Mouse (Mus musculus): ENCODE measurements at regions not wholly inside any gene's neighbourhood (a gene's known extent, or its start where the extent isn't known, plus 50 kb on each side); places are given as distances from the start of the nearest gene placed in this dataset.
"Not testable (repeated sequence)": the region's sequence is repeated elsewhere in the genome, so short reads cannot be mapped to it uniquely, and the experiment has no call there.

- TF ChIP-seq POLR2A (IDR thresholded peaks at IDR 0.05; ENCODE audit: borderline replicate concordance, low read depth, low read length) (no peak), CTCF (IDR thresholded peaks at IDR 0.05; ENCODE audit: low read depth, low read length) (no peak)
- no peak overlapping the region for H3K4me3 ChIP-seq (ENCODE audit: insufficient read depth, low read length)
- no peaks in the 10 kb centered on the region for H3K4me1 ChIP-seq (ENCODE audit: control insufficient read depth, insufficient read depth, low read length)
- H3K27ac ChIP-seq (ENCODE audit: insufficient read depth, low read depth, low read length) = no peak overlapping the region
Measured at GRCm38 (mm10) chr3:21672492-21672891, 404.0 kb upstream of the Tbl1xr1 start.

- H3K27ac ChIP-seq (ENCODE audit: insufficient read depth, low read depth, low read length) = no peak overlapping the region
- H3K4me1 ChIP-seq (ENCODE audit: control insufficient read depth, insufficient read depth, low read length) = no peaks in the 10 kb centered on the region
- TF ChIP-seq CTCF (IDR thresholded peaks at IDR 0.05; ENCODE audit: low read depth, low read length) = no peak
- TF ChIP-seq POLR2A (IDR thresholded peaks at IDR 0.05; ENCODE audit: borderline replicate concordance, low read depth, low read length) = no peak
- H3K4me3 ChIP-seq (ENCODE audit: insufficient read depth, low read length) = no peak overlapping the region
Measured at GRCm38 (mm10) chr3:21673466-21673865, 403.0 kb upstream of the Tbl1xr1 start.

- no peak for TF ChIP-seq CTCF (IDR thresholded peaks at IDR 0.05; ENCODE audit: low read depth, low read length)
- no peak for TF ChIP-seq POLR2A (IDR thresholded peaks at IDR 0.05; ENCODE audit: borderline replicate concordance, low read depth, low read length)
- no peak overlapping the region for H3K27ac ChIP-seq (ENCODE audit: insufficient read depth, low read depth, low read length)
Measured at GRCm38 (mm10) chr3:21678265-21678664, 398.2 kb upstream of the Tbl1xr1 start.

GRCm38 (mm10) chr3:21678734-21679133 lies 397.7 kb upstream of the Tbl1xr1 start:
- TF ChIP-seq POLR2A (IDR thresholded peaks at IDR 0.05; ENCODE audit: borderline replicate concordance, low read depth, low read length) = no peak
- TF ChIP-seq CTCF (IDR thresholded peaks at IDR 0.05; ENCODE audit: low read depth, low read length) = no peak
- H3K4me1 ChIP-seq (ENCODE audit: control insufficient read depth, insufficient read depth, low read length) = no peaks in the 10 kb centered on the region
- no peak overlapping the region for H3K4me3 ChIP-seq (ENCODE audit: insufficient read depth, low read length)
- H3K27ac ChIP-seq (ENCODE audit: insufficient read depth, low read depth, low read length) = no peak overlapping the region

More at GRCm38 (mm10) chr3:21678265-21678664, 398.2 kb upstream of the Tbl1xr1 start:
- Histone ChIP-seq H3K4me3 (ENCODE audit: insufficient read depth, low read length) (no peak overlapping the region), H3K4me1 (ENCODE audit: control insufficient read depth, insufficient read depth, low read length) (no peaks in the 10 kb centered on the region)

DNA sequence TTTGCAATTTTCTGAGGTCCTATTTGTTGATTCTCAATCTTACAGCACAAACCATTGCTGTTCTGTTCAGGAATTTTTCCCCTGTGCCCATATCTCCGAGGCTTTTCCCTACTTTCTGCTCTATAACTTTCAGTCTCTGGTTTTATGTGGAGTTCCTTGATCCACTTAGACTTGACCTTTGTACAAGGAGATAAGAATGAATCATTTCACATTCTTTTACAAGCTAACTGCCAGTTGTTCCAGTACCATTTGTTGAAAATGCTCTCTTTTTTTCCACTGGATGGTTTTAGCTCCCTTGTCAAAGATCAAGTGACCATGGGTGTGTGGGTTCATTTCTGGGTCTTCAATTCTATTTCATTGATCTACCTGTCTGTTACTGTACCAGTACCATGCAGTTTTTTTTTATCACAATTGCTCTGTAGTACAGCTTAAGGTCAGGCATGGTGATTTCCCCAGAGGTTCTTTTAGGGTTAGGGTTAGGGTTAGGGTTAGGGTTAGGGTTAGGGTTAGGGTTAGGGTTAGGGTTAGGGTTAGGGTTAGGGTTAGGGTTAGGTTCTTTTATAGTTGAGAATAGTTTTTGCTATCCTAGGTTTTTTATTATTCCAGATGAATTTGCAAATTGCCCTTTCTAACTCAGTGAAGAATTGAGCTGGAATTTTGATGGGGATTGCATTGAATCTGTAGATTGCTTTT lies 378.3 kb upstream of the Tbl1xr1 start:
- H3K27ac ChIP-seq (ENCODE audit: insufficient read depth, low read depth, low read length); H3K4me1 ChIP-seq (ENCODE audit: control insufficient read depth, insufficient read depth, low read length); H3K4me3 ChIP-seq (ENCODE audit: insufficient read depth, low read length): not testable (repeated sequence)

DNA sequence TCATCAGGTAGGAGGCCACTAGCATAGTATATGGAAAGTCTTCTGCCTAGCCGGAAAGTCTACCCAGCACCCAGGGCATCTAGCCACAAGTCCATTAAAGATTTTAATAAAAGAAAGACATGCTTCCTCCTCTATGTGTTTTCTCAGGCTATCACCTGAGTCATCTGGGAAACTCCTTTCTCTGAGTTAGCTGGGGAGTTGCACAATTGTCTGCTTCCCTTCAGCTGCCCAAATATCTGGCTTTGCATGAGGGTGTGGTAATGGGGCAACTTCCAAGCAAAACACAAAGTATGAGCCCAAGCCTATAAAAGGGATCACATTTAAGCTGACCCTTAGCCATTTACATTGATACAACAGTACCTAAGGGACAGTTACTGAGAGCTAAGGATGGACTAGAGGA lies 376.9 kb upstream of the Tbl1xr1 start:
- Histone ChIP-seq H3K4me1 (ENCODE audit: control insufficient read depth, insufficient read depth, low read length) (no peaks in the 10 kb centered on the region), H3K4me3 (ENCODE audit: insufficient read depth, low read length) (no peak overlapping the region), H3K27ac (ENCODE audit: insufficient read depth, low read depth, low read length) (no peak overlapping the region)
- TF ChIP-seq POLR2A (IDR thresholded peaks at IDR 0.05; ENCODE audit: borderline replicate concordance, low read depth, low read length) (no peak), CTCF (IDR thresholded peaks at IDR 0.05; ENCODE audit: low read depth, low read length) (no peak)

GRCm38 (mm10) chr3:21700326-21700725 lies 376.1 kb upstream of the Tbl1xr1 start:
- Histone ChIP-seq H3K27ac (ENCODE audit: insufficient read depth, low read depth, low read length) (no peak overlapping the region), H3K4me3 (ENCODE audit: insufficient read depth, low read length) (no peak overlapping the region), H3K4me1 (ENCODE audit: control insufficient read depth, insufficient read depth, low read length) (no peaks in the 10 kb centered on the region)
- no peak for TF ChIP-seq POLR2A (IDR thresholded peaks at IDR 0.05; ENCODE audit: borderline replicate concordance, low read depth, low read length)
- TF ChIP-seq CTCF (IDR thresholded peaks at IDR 0.05; ENCODE audit: low read depth, low read length) = no peak

GRCm38 (mm10) chr3:21726747-21727505 lies 349.5 kb upstream of the Tbl1xr1 start:
- TF ChIP-seq POLR2A (IDR thresholded peaks at IDR 0.05; ENCODE audit: borderline replicate concordance, low read depth, low read length) (no peak), CTCF (IDR thresholded peaks at IDR 0.05; ENCODE audit: low read depth, low read length) (no peak)
- Histone ChIP-seq H3K4me3 (ENCODE audit: insufficient read depth, low read length) (no peak overlapping the region), H3K4me1 (ENCODE audit: control insufficient read depth, insufficient read depth, low read length) (no peaks in the 10 kb centered on the region), H3K27ac (ENCODE audit: insufficient read depth, low read depth, low read length) (no peak overlapping the region)

DNA sequence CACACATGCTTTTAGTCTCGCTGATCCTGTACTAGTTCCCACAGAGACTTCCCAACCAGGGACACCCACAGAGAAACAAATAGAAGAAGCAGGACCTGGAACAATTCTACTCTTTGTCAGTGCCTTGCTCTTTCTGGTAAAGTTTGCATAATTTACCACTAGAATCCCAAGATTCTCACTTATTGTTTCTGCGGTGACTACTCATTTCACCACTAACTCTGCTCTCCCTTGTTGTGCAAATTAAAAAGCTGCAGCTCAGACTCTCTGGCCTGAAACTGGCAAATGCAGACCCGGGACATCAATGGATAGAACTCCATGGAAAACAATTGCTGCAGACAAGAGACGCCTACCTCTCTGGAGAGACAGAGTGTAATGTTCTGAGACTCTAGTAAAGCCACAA lies 348.4 kb upstream of the Tbl1xr1 start:
- TF ChIP-seq CTCF (IDR thresholded peaks at IDR 0.05; ENCODE audit: low read depth, low read length) = no peak
- no peak for TF ChIP-seq POLR2A (IDR thresholded peaks at IDR 0.05; ENCODE audit: borderline replicate concordance, low read depth, low read length)
- no peaks in the 10 kb centered on the region for H3K4me1 ChIP-seq (ENCODE audit: control insufficient read depth, insufficient read depth, low read length)
- no peak overlapping the region for H3K4me3 ChIP-seq (ENCODE audit: insufficient read depth, low read length)
- H3K27ac ChIP-seq (ENCODE audit: insufficient read depth, low read depth, low read length) = no peak overlapping the region

- H3K4me3 ChIP-seq (ENCODE audit: insufficient read depth, low read length) = no peak overlapping the region
- H3K27ac ChIP-seq (ENCODE audit: insufficient read depth, low read depth, low read length) = no peak overlapping the region
- no peaks in the 10 kb centered on the region for H3K4me1 ChIP-seq (ENCODE audit: control insufficient read depth, insufficient read depth, low read length)
- TF ChIP-seq CTCF (IDR thresholded peaks at IDR 0.05; ENCODE audit: low read depth, low read length) = no peak
- TF ChIP-seq POLR2A (IDR thresholded peaks at IDR 0.05; ENCODE audit: borderline replicate concordance, low read depth, low read length) = no peak
Measured at GRCm38 (mm10) chr3:21729328-21729727, 347.1 kb upstream of the Tbl1xr1 start.

DNA sequence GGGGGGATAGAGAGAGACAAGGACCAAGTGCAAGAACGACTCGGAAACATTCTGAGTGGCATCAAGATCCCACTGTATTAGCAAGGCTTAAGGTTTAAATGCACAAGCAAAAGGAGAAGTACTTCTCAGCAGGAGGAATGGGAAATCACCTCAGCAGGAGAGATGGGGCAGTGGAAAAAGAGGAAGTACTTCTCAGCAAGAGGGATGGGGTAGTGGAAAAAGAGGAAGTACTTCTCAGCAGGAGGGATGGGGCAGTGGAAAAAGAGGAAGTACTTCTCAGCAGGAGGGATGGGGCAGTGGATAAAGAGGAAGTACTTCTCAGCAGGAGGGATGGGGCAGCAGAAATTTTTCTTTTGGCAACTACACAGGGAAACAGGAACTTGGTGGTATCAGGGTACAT lies 340.8 kb upstream of the Tbl1xr1 start:
- H3K27ac ChIP-seq (ENCODE audit: insufficient read depth, low read depth, low read length); H3K4me1 ChIP-seq (ENCODE audit: control insufficient read depth, insufficient read depth, low read length); H3K4me3 ChIP-seq (ENCODE audit: insufficient read depth, low read length): not testable (repeated sequence)
